Mouse (Mus musculus) hindbrain, embryonic 14.5 days (tissue): ENCODE measurements around the gene Adk. TPM values are rescaled to one million over a fixed set of nuclear protein-coding genes. Genes with fewer than 3 reads are reported as not detected.
A peak's percentile ranks its signal among the peaks of the same experiment; 100 is the strongest.

ENCODE experiments used
- ATAC-seq: fragments of 200-750 bp; cut with Nextera tagmentation; 2 replicates; pipeline ENCODE4 v1.8.0; 2017; ENCODE audit warnings: moderate number of reproducible peaks, mild to moderate bottlenecking, moderate TSS enrichment, moderate library complexity; ENCODE audit not compliant: low FRiP score
- DNase-seq: peaks from one replicate; pipeline ENCODE4 v3.0.0-alpha.2; 2015; ENCODE audit warnings: low spot score
- H3K27ac ChIP-seq: fragments of 300-500 bp; sonication (generic); 2 replicates; pipeline ENCODE4 v1.5.1; 2014; ENCODE audit warnings: mild to moderate bottlenecking, moderate library complexity
- H3K27me3 ChIP-seq: fragments of 300-500 bp; sonication (generic); 2 replicates; pipeline ENCODE4 v1.6.1; 2014; ENCODE audit warnings: mild to moderate bottlenecking, low read length, mixed read lengths; ENCODE audit not compliant: control insufficient read depth, insufficient read depth
- H3K36me3 ChIP-seq: fragments of 300-500 bp; sonication (generic); replicated peaks from 2 replicates; pipeline ENCODE4 v1.6.1; 2014; ENCODE audit not compliant: control insufficient read depth, insufficient read depth
- H3K4me1 ChIP-seq: fragments of 300-500 bp; sonication (generic); replicated peaks from 2 replicates; pipeline ENCODE4 v1.6.1; 2014; ENCODE audit warnings: antibody characterized with exemption, low read length, mixed read lengths; ENCODE audit not compliant: control insufficient read depth, insufficient read depth
- H3K4me2 ChIP-seq: fragments of 300-500 bp; sonication (generic); replicated peaks from 2 replicates; pipeline ENCODE4 v1.6.1; 2014; ENCODE audit warnings: mild to moderate bottlenecking, moderate library complexity
- H3K4me3 ChIP-seq: fragments of 300-500 bp; sonication (generic); replicated peaks from 2 replicates; pipeline ENCODE4 v1.5.1; 2014; ENCODE audit warnings: mild to moderate bottlenecking, low read length
- H3K9ac ChIP-seq: fragments of 300-500 bp; sonication (generic); 2 replicates; pipeline ENCODE4 v1.6.1; 2014
- H3K9me3 ChIP-seq: fragments of 300-500 bp; sonication (generic); 2 replicates; pipeline ENCODE4 v1.6.1; 2016; ENCODE audit warnings: low read length; ENCODE audit not compliant: control insufficient read depth
- WGBS: fragments of 180-500 bp; shearing (Covaris S2); extraction: QIAGEN DNeasy Blood & Tissue Kit; methylation state at CpG from one replicate; pipeline ENCODE4 v1.1.7; 2014; 5-methylcytosine and 5-hydroxymethylcytosine counted together
- polyA plus RNA-seq: library from polyadenylated mRNA; unstranded; fragments of >200 nt; fragmentation: Nextera tagmentation; extraction: Ambion mirVana; gene quantifications from 2 replicates; pipeline ENCODE4 v1.2.1, GENCODE M21; 2014

Adk gene
- 40.2 and 43.7 TPM in 2 replicates for polyA plus RNA-seq

GRCm38 (mm10) chr14:21052112-21052780 lies at the start of gene Adk, which contains the start of gene Ap3m1:
Gene Adk (plus strand): TSS chr14:21052574.
Gene Ap3m1 (minus strand): TSS chr14:21052508.
- WGBS, result under 1% methylated on average over 48 of the region's 48 CpGs

DNA sequence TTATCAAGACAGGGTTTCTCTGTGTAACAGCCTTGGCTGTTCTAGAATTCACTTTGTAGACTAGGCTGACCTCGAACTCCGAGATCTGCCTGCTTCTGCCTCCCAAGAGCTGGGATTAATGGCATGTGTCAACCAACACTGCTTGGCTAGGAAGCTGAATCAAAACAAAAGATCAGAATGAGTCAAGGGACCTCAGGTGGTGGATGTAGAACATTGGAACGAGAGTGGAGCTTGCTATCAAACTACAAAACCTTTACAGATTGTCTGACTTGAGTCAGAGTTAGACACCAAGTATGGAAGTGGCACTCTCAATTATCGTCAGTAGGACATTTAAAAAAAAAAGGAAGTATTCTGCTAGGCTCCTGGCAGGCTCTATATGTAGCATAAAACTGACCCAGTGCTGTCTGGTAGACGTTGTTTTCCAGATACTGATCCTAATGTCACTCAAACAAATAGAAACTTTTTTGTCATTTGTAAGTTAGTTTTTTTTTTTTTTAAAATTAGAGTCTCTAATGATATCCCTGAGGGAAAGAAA lies 38.5 kb upstream of the Adk start:
- H3K9ac ChIP-seq, result no peak overlapping the region
- no peak overlapping the region for H3K4me2 ChIP-seq
- H3K36me3 ChIP-seq, result peaks cover 12% of the 10 kb centered on the region
- no peak overlapping the region for H3K4me3 ChIP-seq
- H3K9me3 ChIP-seq, result no peaks in the 10 kb centered on the region
- H3K27me3 ChIP-seq, result no peaks in the 10 kb centered on the region
- no peak overlapping the region for H3K27ac ChIP-seq
- ATAC-seq, result no peak
- WGBS, result 91% methylated on average over 5 of the region's 5 CpGs
- no peaks in the 10 kb centered on the region for H3K4me1 ChIP-seq
- no peak for DNase-seq

More at GRCm38 (mm10) chr14:21052112-21052780, at the start of gene Adk, which contains the start of gene Ap3m1:
- peaks cover 12% of the 10 kb centered on the region for H3K4me1 ChIP-seq
- ATAC-seq, result peak; percentile 98
- no peaks in the 10 kb centered on the region for H3K36me3 ChIP-seq
- H3K9ac ChIP-seq, result peak within 1 kb of the TSS; percentile 77
- H3K4me2 ChIP-seq, result peak within 1 kb of the TSS; percentile 95
- H3K27me3 ChIP-seq, result no peaks in the 10 kb centered on the region
- peak within 1 kb of the TSS; percentile 93 for H3K27ac ChIP-seq
- H3K9me3 ChIP-seq, result no peaks in the 10 kb centered on the region
- peak within 1 kb of the TSS; percentile 81 for H3K4me3 ChIP-seq
- peak; percentile 92 for DNase-seq

- Histone ChIP-seq H3K27me3 (no peaks in the 10 kb centered on the region), H3K36me3 (peaks cover 30% of the 10 kb centered on the region), H3K4me3 (no peak overlapping the region), H3K4me2 (no peak overlapping the region), H3K9me3 (no peaks in the 10 kb centered on the region), H3K4me1 (no peaks in the 10 kb centered on the region), H3K27ac (no peak overlapping the region), H3K9ac (no peak overlapping the region)
- ATAC-seq (no peak), DNase-seq (no peak)
- 94% methylated on average over 5 of the region's 5 CpGs for WGBS
Observed at GRCm38 (mm10) chr14:21017871-21018270, 34.5 kb upstream of the Adk start.

DNA sequence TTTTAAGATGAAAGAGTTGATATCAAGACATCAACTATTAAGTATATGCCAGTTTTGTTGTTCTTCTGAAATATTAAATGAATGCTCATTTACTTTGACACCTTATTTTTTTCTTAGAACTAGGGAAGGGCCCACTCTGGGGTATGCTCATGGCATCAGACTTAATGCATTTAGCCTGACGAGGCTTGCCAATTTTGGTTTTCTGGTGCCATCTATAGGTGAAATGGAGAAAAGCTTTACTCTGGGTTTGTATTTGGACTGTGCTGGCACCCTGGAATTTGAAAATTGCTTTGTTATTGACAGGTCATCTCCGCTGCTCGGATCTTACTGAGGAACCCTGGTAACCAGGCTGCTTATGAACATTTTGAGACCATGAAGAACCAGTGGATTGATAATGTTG lies 33.4 kb upstream of the Adk start:
- 39% methylated on average over 3 of the region's 3 CpGs for WGBS
- Histone ChIP-seq H3K9me3 (no peaks in the 10 kb centered on the region), H3K27ac (no peak overlapping the region), H3K36me3 (peaks cover 36% of the 10 kb centered on the region), H3K4me3 (no peak overlapping the region), H3K9ac (no peak overlapping the region), H3K4me1 (no peaks in the 10 kb centered on the region), H3K4me2 (no peak overlapping the region), H3K27me3 (no peaks in the 10 kb centered on the region)
- DNase-seq, result peak; percentile 79
- peak; percentile 48; the same call in 1 of the 2 replicates for ATAC-seq

DNA sequence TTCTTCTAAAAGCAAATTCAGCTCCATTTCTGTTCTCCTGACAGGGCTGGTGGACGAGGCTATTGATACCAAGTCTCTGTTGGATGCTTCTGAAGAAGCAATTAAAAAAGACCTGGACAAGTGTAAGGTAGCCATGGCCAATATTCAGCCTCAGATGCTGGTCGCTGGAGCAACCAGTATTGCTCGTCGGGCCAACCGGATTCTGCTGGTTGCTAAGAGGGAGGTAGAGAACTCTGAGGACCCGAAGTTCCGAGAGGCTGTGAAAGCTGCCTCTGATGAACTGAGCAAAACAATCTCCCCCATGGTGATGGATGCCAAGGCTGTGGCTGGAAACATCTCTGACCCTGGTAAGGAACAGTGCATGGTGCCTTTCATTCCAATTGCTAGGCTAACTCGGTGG lies 31.9 kb upstream of the Adk start:
- DNase-seq, result no peak
- ATAC-seq, result no peak
- no peak overlapping the region for H3K4me2 ChIP-seq
- no peaks in the 10 kb centered on the region for H3K4me1 ChIP-seq
- peaks cover 50% of the 10 kb centered on the region for H3K36me3 ChIP-seq
- H3K9ac ChIP-seq, result no peak overlapping the region
- no peak overlapping the region for H3K27ac ChIP-seq
- 89% methylated on average over 8 of the region's 8 CpGs for WGBS
- H3K27me3 ChIP-seq, result no peaks in the 10 kb centered on the region
- no peaks in the 10 kb centered on the region for H3K9me3 ChIP-seq
- no peak overlapping the region for H3K4me3 ChIP-seq

- Histone ChIP-seq H3K36me3 (peaks cover 79% of the 10 kb centered on the region), H3K27me3 (no peaks in the 10 kb centered on the region), H3K9me3 (no peaks in the 10 kb centered on the region), H3K9ac (no peak overlapping the region), H3K4me3 (no peak overlapping the region), H3K4me2 (no peak overlapping the region), H3K27ac (no peak overlapping the region), H3K4me1 (no peaks in the 10 kb centered on the region)
- no peak for ATAC-seq
- no peak for DNase-seq
Observed at GRCm38 (mm10) chr14:21027542-21027941, 24.8 kb upstream of the Adk start.

GRCm38 (mm10) chr14:21029025-21029659 lies 23.2 kb upstream of the Adk start:
- H3K27me3 ChIP-seq, result no peaks in the 10 kb centered on the region
- 89% methylated on average over 11 of the region's 11 CpGs for WGBS
- no peaks in the 10 kb centered on the region for H3K4me1 ChIP-seq
- ATAC-seq (no peak), DNase-seq (no peak)
- H3K4me2 ChIP-seq, result no peak overlapping the region
- H3K4me3 ChIP-seq, result no peak overlapping the region
- H3K36me3 ChIP-seq, result peaks cover 79% of the 10 kb centered on the region
- no peaks in the 10 kb centered on the region for H3K9me3 ChIP-seq
- no peak overlapping the region for H3K27ac ChIP-seq
- no peak overlapping the region for H3K9ac ChIP-seq

- Histone ChIP-seq H3K36me3 (peaks cover 82% of the 10 kb centered on the region), H3K4me2 (no peak overlapping the region), H3K4me1 (no peaks in the 10 kb centered on the region), H3K9me3 (no peaks in the 10 kb centered on the region), H3K27ac (no peak overlapping the region; the same call in 1 of the 2 replicates), H3K4me3 (no peak overlapping the region), H3K27me3 (no peaks in the 10 kb centered on the region), H3K9ac (no peak overlapping the region)
- WGBS, result 64% methylated on average over 6 of the region's 6 CpGs
- no peak; the same call in 1 of the 2 replicates for ATAC-seq
- no peak for DNase-seq
Observed at GRCm38 (mm10) chr14:21031783-21032511, 20.4 kb upstream of the Adk start.

GRCm38 (mm10) chr14:21034271-21034670 lies 18.1 kb upstream of the Adk start:
- Histone ChIP-seq H3K27ac (no peak overlapping the region), H3K4me3 (no peak overlapping the region), H3K4me2 (no peak overlapping the region), H3K4me1 (no peaks in the 10 kb centered on the region), H3K36me3 (peaks cover 81% of the 10 kb centered on the region), H3K9me3 (no peaks in the 10 kb centered on the region), H3K9ac (no peak overlapping the region), H3K27me3 (no peaks in the 10 kb centered on the region)
- 93% methylated on average over 4 of the region's 4 CpGs for WGBS
- DNase-seq (no peak), ATAC-seq (no peak)
